Mouse (Mus musculus): Measurements from ENCODE around the gene Itga6. TPM values are rescaled to one million over a fixed set of nuclear protein-coding genes. Genes with fewer than 3 reads are reported as not detected.

The Itga6 gene
- polyA plus RNA-seq, 1 experiment from 2014 or later: 61.8 TPM

Other genes with a start within 250 kb of the Itga6 start
- 10.3 and 11.3 TPM in 2 replicates for gene Dlx1, start 217.5 kb upstream of the Itga6 start, polyA plus RNA-seq (2015; fragmentation: Nextera tagmentation; extraction: Ambion mirVana)
- 3.9 and 4.2 TPM in 2 replicates for gene Dlx2, start 198.9 kb upstream of the Itga6 start, polyA plus RNA-seq (2015; fragmentation: Nextera tagmentation; extraction: Ambion mirVana)
- gene Pdk1, start 127.6 kb downstream of the Itga6 start, polyA plus RNA-seq (2015; fragmentation: Nextera tagmentation; extraction: Ambion mirVana): 67.2 and 69.8 TPM in 2 replicates
- gene Rapgef4, start 235.6 kb downstream of the Itga6 start, polyA plus RNA-seq (2015; fragmentation: Nextera tagmentation; extraction: Ambion mirVana): 4.3 and 4.8 TPM in 2 replicates